Mouse (Mus musculus) forebrain, embryonic 13.5 days (tissue): ENCODE measurements around the gene Olfr1495. TPM values are rescaled to one million over a fixed set of nuclear protein-coding genes. Genes with fewer than 3 reads are reported as not detected.
"Not testable (repeated sequence)": the region's sequence is repeated elsewhere in the genome, so short reads cannot be mapped to it uniquely, and the experiment has no call there.

Experiments used
- ATAC-seq: fragments of 200-750 bp; cut with Nextera tagmentation; 2 replicates; pipeline ENCODE4 v1.8.0; 2017
- H3K27ac ChIP-seq: fragments of 300-500 bp; sonication (generic); 2 replicates; pipeline ENCODE4 v1.5.1; 2015; ENCODE audit warnings: inconsistent platforms, mild to moderate bottlenecking, moderate library complexity
- H3K27me3 ChIP-seq: fragments of 300-500 bp; sonication (generic); 2 replicates; pipeline ENCODE4 v1.6.1; 2015; ENCODE audit warnings: mild to moderate bottlenecking, inconsistent platforms
- H3K36me3 ChIP-seq: fragments of 300-500 bp; sonication (generic); 2 replicates; pipeline ENCODE4 v1.6.1; 2015; ENCODE audit warnings: mild to moderate bottlenecking, inconsistent platforms; ENCODE audit not compliant: poor library complexity, severe bottlenecking
- H3K4me1 ChIP-seq: fragments of 300-500 bp; sonication (generic); 2 replicates; pipeline ENCODE4 v1.6.1; 2015; ENCODE audit warnings: inconsistent platforms
- H3K4me2 ChIP-seq: fragments of 300-500 bp; sonication (generic); 2 replicates; pipeline ENCODE4 v1.6.1; 2015; ENCODE audit warnings: inconsistent platforms, mild to moderate bottlenecking, moderate library complexity
- H3K4me3 ChIP-seq: fragments of 300-500 bp; sonication (generic); 2 replicates; pipeline ENCODE4 v1.5.1; 2015; ENCODE audit warnings: mild to moderate bottlenecking, inconsistent platforms
- H3K9ac ChIP-seq: fragments of 300-500 bp; sonication (generic); 2 replicates; pipeline ENCODE4 v1.6.1; 2015; ENCODE audit warnings: mild to moderate bottlenecking, inconsistent platforms
- H3K9me3 ChIP-seq: fragments of 300-500 bp; sonication (generic); replicated peaks from 2 replicates; pipeline ENCODE4 v1.6.1; 2016; ENCODE audit warnings: inconsistent platforms
- WGBS: fragments of 180-500 bp; shearing (Covaris S2); methylation state at CpG from one replicate; pipeline ENCODE4 v1.1.7; 2015; 5-methylcytosine and 5-hydroxymethylcytosine counted together
- polyA plus RNA-seq: library from polyadenylated mRNA; unstranded; fragments of >200 nt; fragmentation: Nextera tagmentation; extraction: Ambion mirVana; gene quantifications from 2 replicates; pipeline ENCODE4 v1.2.1, GENCODE M21; 2015

Gene Olfr1495
- not detected in 2 replicates for polyA plus RNA-seq

- no peak within 1 kb of the TSS for H3K4me2 ChIP-seq
- no peaks in the 10 kb centered on the region; the same call in 1 of the 2 replicates for H3K9me3 ChIP-seq
- WGBS: 92% methylated on average over 3 of the region's 3 CpGs
- H3K27me3 ChIP-seq: no peaks in the 10 kb centered on the region
- no peaks in the 10 kb centered on the region for H3K36me3 ChIP-seq
- H3K27ac ChIP-seq: no peak within 1 kb of the TSS
- H3K4me3 ChIP-seq: no peak within 1 kb of the TSS
- no peak for ATAC-seq
- H3K9ac ChIP-seq: no peak within 1 kb of the TSS
- H3K4me1 ChIP-seq: no peaks in the 10 kb centered on the region
Measured at GRCm38 (mm10) chr19:13764306-13764705, at the start of gene Olfr1495. Olfr1495 (plus strand) TSS chr19:13764606.

GRCm38 (mm10) chr19:13722978-13723377 is 41.4 kb upstream of the Olfr1495 start, which contains the start of gene Olfr1493-ps1:
Olfr1493-ps1 (plus strand) TSS chr19:13723278.
- Histone ChIP-seq H3K27ac (no peak within 1 kb of the TSS), H3K4me1 (no peaks in the 10 kb centered on the region), H3K27me3 (no peaks in the 10 kb centered on the region), H3K9ac (no peak within 1 kb of the TSS), H3K4me3 (no peak within 1 kb of the TSS), H3K36me3 (no peaks in the 10 kb centered on the region), H3K9me3 (0 out of 2 replicates have a peak, but pooled peaks cover 4% of the 10 kb centered on the region), H3K4me2 (no peak within 1 kb of the TSS)
- 65% methylated on average over 2 of the region's 2 CpGs for WGBS
- ATAC-seq: no peak

GRCm38 (mm10) chr19:13739428-13739827 is 25.0 kb upstream of the Olfr1495 start, which contains the start of gene Olfr1494:
Olfr1494 (plus strand) TSS chr19:13739728.
- Histone ChIP-seq H3K9ac (no peak within 1 kb of the TSS), H3K4me3 (no peak within 1 kb of the TSS), H3K9me3 (no peaks in the 10 kb centered on the region), H3K4me1 (no peaks in the 10 kb centered on the region), H3K27me3 (no peaks in the 10 kb centered on the region), H3K27ac (no peak within 1 kb of the TSS), H3K36me3 (no peaks in the 10 kb centered on the region), H3K4me2 (no peak within 1 kb of the TSS)
- no peak for ATAC-seq
- 93% methylated on average over 4 of the region's 4 CpGs for WGBS

GRCm38 (mm10) chr19:13749366-13749765 is 15.0 kb upstream of the Olfr1495 start:
- Histone ChIP-seq H3K4me2 (no peak overlapping the region), H3K27ac (no peak overlapping the region), H3K4me3 (no peak overlapping the region), H3K4me1 (no peaks in the 10 kb centered on the region), H3K27me3 (no peaks in the 10 kb centered on the region), H3K9me3 (no peaks in the 10 kb centered on the region; the same call in 1 of the 2 replicates), H3K9ac (no peak overlapping the region), H3K36me3 (no peaks in the 10 kb centered on the region)
- WGBS: 96% methylated on average over 1 of the region's 1 CpGs
- no peak for ATAC-seq

GRCm38 (mm10) chr19:13768565-13769276 is 4.3 kb downstream of the Olfr1495 start:
- 91% methylated on average over 9 of the region's 9 CpGs for WGBS
- ATAC-seq: no peak
- H3K36me3 ChIP-seq: no peaks in the 10 kb centered on the region

GRCm38 (mm10) chr19:13777578-13777977 is 13.2 kb downstream of the Olfr1495 start, which contains the start of gene Olfr1496:
Olfr1496 (plus strand) TSS chr19:13777878.
- no peak for ATAC-seq
- no peak within 1 kb of the TSS for H3K27ac ChIP-seq
- H3K4me1 ChIP-seq: no peaks in the 10 kb centered on the region
- no peaks in the 10 kb centered on the region for H3K27me3 ChIP-seq
- no peaks in the 10 kb centered on the region for H3K9me3 ChIP-seq
- no peak within 1 kb of the TSS for H3K4me2 ChIP-seq
- H3K9ac ChIP-seq: no peak within 1 kb of the TSS
- 77% methylated on average over 1 of the region's 1 CpGs for WGBS
- H3K4me3 ChIP-seq: no peak within 1 kb of the TSS
- no peaks in the 10 kb centered on the region for H3K36me3 ChIP-seq

More at GRCm38 (mm10) chr19:13768565-13769276, 4.3 kb downstream of the Olfr1495 start:
- Histone ChIP-seq H3K27me3 (no peaks in the 10 kb centered on the region), H3K4me1 (no peaks in the 10 kb centered on the region), H3K9ac (no peak overlapping the region), H3K4me2 (no peak overlapping the region), H3K9me3 (no peaks in the 10 kb centered on the region; the same call in 1 of the 2 replicates), H3K27ac (no peak overlapping the region), H3K4me3 (no peak overlapping the region)

GRCm38 (mm10) chr19:13798102-13798501 is 33.7 kb downstream of the Olfr1495 start, which contains the start of gene Olfr1497:
Olfr1497 (minus strand) TSS chr19:13798202.
- H3K9ac ChIP-seq: no peak within 1 kb of the TSS
- no peaks in the 10 kb centered on the region for H3K36me3 ChIP-seq
- no peak for ATAC-seq
- no peaks in the 10 kb centered on the region for H3K27me3 ChIP-seq
- no peaks in the 10 kb centered on the region for H3K4me1 ChIP-seq
- no peak within 1 kb of the TSS for H3K27ac ChIP-seq
- no peaks in the 10 kb centered on the region for H3K9me3 ChIP-seq
- no peak within 1 kb of the TSS for H3K4me2 ChIP-seq
- no peak within 1 kb of the TSS for H3K4me3 ChIP-seq

- WGBS: 56% methylated on average over 1 of the region's 1 CpGs
- H3K4me1 ChIP-seq, H3K4me2 ChIP-seq, H3K4me3 ChIP-seq, H3K27ac ChIP-seq, H3K9me3 ChIP-seq, H3K9ac ChIP-seq, ATAC-seq, H3K27me3 ChIP-seq, H3K36me3 ChIP-seq: not testable (repeated sequence)
Measured at GRCm38 (mm10) chr19:13805486-13805885, 41.1 kb downstream of the Olfr1495 start.

- H3K36me3 ChIP-seq: no peaks in the 10 kb centered on the region
- no peaks in the 10 kb centered on the region for H3K4me1 ChIP-seq
- ATAC-seq: no peak
- H3K27ac ChIP-seq: no peak overlapping the region
- 60% methylated on average over 2 of the region's 2 CpGs for WGBS
- no peak overlapping the region for H3K9ac ChIP-seq
- no peaks in the 10 kb centered on the region for H3K9me3 ChIP-seq
- no peak overlapping the region for H3K4me2 ChIP-seq
- H3K27me3 ChIP-seq: no peaks in the 10 kb centered on the region
- H3K4me3 ChIP-seq: no peak overlapping the region
Measured at GRCm38 (mm10) chr19:13812823-13813222, 48.4 kb downstream of the Olfr1495 start.

- WGBS: 34% methylated on average over 5 of the region's 5 CpGs
- no peaks in the 10 kb centered on the region for H3K27me3 ChIP-seq
- no peak for ATAC-seq
Measured at GRCm38 (mm10) chr19:13818827-13819226, 54.4 kb downstream of the Olfr1495 start.

GRCm38 (mm10) chr19:13819347-13819746 is 54.9 kb downstream of the Olfr1495 start, which contains the start of gene Olfr1499:
Olfr1499 (minus strand) TSS chr19:13819447.
- Histone ChIP-seq H3K9me3 (no peaks in the 10 kb centered on the region), H3K9ac (no peak within 1 kb of the TSS), H3K4me2 (no peak within 1 kb of the TSS), H3K36me3 (no peaks in the 10 kb centered on the region), H3K4me1 (no peaks in the 10 kb centered on the region), H3K4me3 (no peak within 1 kb of the TSS), H3K27ac (no peak within 1 kb of the TSS), H3K27me3 (no peaks in the 10 kb centered on the region)
- ATAC-seq: no peak

More at GRCm38 (mm10) chr19:13818827-13819226, 54.4 kb downstream of the Olfr1495 start:
- no peak overlapping the region for H3K4me2 ChIP-seq
- H3K4me3 ChIP-seq: no peak overlapping the region
- H3K9ac ChIP-seq: no peak overlapping the region
- H3K27ac ChIP-seq: no peak overlapping the region
- no peaks in the 10 kb centered on the region for H3K4me1 ChIP-seq
- no peaks in the 10 kb centered on the region for H3K36me3 ChIP-seq
- H3K9me3 ChIP-seq: no peaks in the 10 kb centered on the region
